Comparison of ENCODE assay signal across 12 mouse cellular contexts in genomic region chr9:27149836-27150235, GRCm38 (mm10). TPM values are rescaled to one million over a fixed set of nuclear protein-coding genes. Genes with fewer than 3 reads are reported as not detected.
DNase-seq lines count a peak whose midpoint lies in the region; ATAC-seq lines count a peak whose summit lies in the region.
"Had no signal": no experiment of that assay in that cellular context is flagged by ENCODE, and none has a peak within 500 bp of the region (broad histone marks: within the 10 kb centered on the region; RNA-seq: fewer than 3 reads in every experiment).

No protein-coding gene starts in this region.

- WGBS in embryonic facial prominence, embryonic 11.5 days, result 52% methylated on average over 9 of the region's 9 CpGs
- WGBS in embryonic facial prominence, embryonic 10.5 days, result 58% methylated on average over 9 of the region's 9 CpGs
- WGBS in hindbrain, embryonic 11.5 days, result 57% methylated on average over 9 of the region's 9 CpGs
- 37% methylated on average over 9 of the region's 9 CpGs for WGBS in hindbrain, embryonic 16.5 days
- 22% methylated on average over 9 of the region's 9 CpGs for WGBS in forebrain, embryonic 14.5 days
- 39% methylated on average over 9 of the region's 9 CpGs for WGBS in midbrain, embryonic 15.5 days

- H3K4me3 ChIP-seq in embryonic facial prominence, embryonic 11.5 days (ENCODE audit: low read depth, low read length), result no peak overlapping the region
- H3K4me3 ChIP-seq in embryonic facial prominence, embryonic 10.5 days, result no peak overlapping the region
- no peak overlapping the region for H3K4me3 ChIP-seq in hindbrain, embryonic 11.5 days (ENCODE audit: low read depth, low read length)
- H3K4me3 ChIP-seq in hindbrain, embryonic 16.5 days (ENCODE audit: low read length), result no peak overlapping the region
- no peak overlapping the region for H3K4me3 ChIP-seq in forebrain, embryonic 14.5 days (ENCODE audit: low read depth, low read length)
- H3K4me3 ChIP-seq in midbrain, embryonic 15.5 days, result no peak overlapping the region

- H3K36me3 ChIP-seq in embryonic facial prominence, embryonic 11.5 days (replicated peaks; ENCODE audit: control insufficient read depth, insufficient read depth, low read depth, low read length), result no peaks in the 10 kb centered on the region
- peaks cover 42% of the 10 kb centered on the region for H3K36me3 ChIP-seq in embryonic facial prominence, embryonic 10.5 days (replicated peaks)
- no peaks in the 10 kb centered on the region for H3K36me3 ChIP-seq in hindbrain, embryonic 11.5 days (ENCODE audit: control insufficient read depth, insufficient read depth, low read length)
- H3K36me3 ChIP-seq in hindbrain, embryonic 16.5 days (ENCODE audit: control insufficient read depth, insufficient read depth, low read length), result no peaks in the 10 kb centered on the region
- H3K36me3 ChIP-seq in forebrain, embryonic 14.5 days (ENCODE audit: control insufficient read depth, insufficient read depth, low read length), result 0 out of 2 replicates have a peak, but pooled peaks cover 13% of the 10 kb centered on the region
- H3K36me3 ChIP-seq in midbrain, embryonic 15.5 days (replicated peaks), result no peaks in the 10 kb centered on the region

- 0 out of 2 replicates have a peak overlapping the region, but pooled peaks have one; percentile 6 for H3K27ac ChIP-seq in embryonic facial prominence, embryonic 11.5 days (replicated peaks; ENCODE audit: low read depth, low read length)
- no peak overlapping the region for H3K27ac ChIP-seq in embryonic facial prominence, embryonic 10.5 days (replicated peaks)
- H3K27ac ChIP-seq in hindbrain, embryonic 11.5 days (ENCODE audit: low read depth, low read length), result no peak overlapping the region
- H3K27ac ChIP-seq in hindbrain, embryonic 16.5 days (ENCODE audit: low read depth, low read length), result no peak overlapping the region
- peak overlapping the region; percentile 68 for H3K27ac ChIP-seq in forebrain, embryonic 14.5 days (ENCODE audit: low read depth, low read length)
- H3K27ac ChIP-seq in midbrain, embryonic 15.5 days, result 0 out of 2 replicates have a peak overlapping the region, but pooled peaks have one; percentile 35
- H3K27ac ChIP-seq: liver, embryonic 14.5 days had no signal

- H3K27me3 ChIP-seq in embryonic facial prominence, embryonic 11.5 days (ENCODE audit: control insufficient read depth, insufficient read depth, low read length), result no peaks in the 10 kb centered on the region
- no peaks in the 10 kb centered on the region for H3K27me3 ChIP-seq in embryonic facial prominence, embryonic 10.5 days (replicated peaks; ENCODE audit: low read depth, poor library complexity, severe bottlenecking)
- no peaks in the 10 kb centered on the region for H3K27me3 ChIP-seq in hindbrain, embryonic 11.5 days (ENCODE audit: control insufficient read depth, insufficient read depth, low read length)
- H3K27me3 ChIP-seq in hindbrain, embryonic 16.5 days (replicated peaks; ENCODE audit: control insufficient read depth, insufficient read depth, low read length), result no peaks in the 10 kb centered on the region
- no peaks in the 10 kb centered on the region for H3K27me3 ChIP-seq in forebrain, embryonic 14.5 days (replicated peaks; ENCODE audit: control insufficient read depth, insufficient read depth, low read length)
- H3K27me3 ChIP-seq in midbrain, embryonic 15.5 days (replicated peaks), result no peaks in the 10 kb centered on the region

- H3K4me2 ChIP-seq in embryonic facial prominence, embryonic 11.5 days (ENCODE audit: low read depth, low read length), result no peak overlapping the region
- H3K4me2 ChIP-seq in hindbrain, embryonic 11.5 days (replicated peaks; ENCODE audit: low read depth, low read length), result peak overlapping the region; percentile 27; the same call in 1 of the 2 replicates
- H3K4me2 ChIP-seq in hindbrain, embryonic 16.5 days (ENCODE audit: low read length), result no peak overlapping the region
- peak overlapping the region; percentile 49 for H3K4me2 ChIP-seq in forebrain, embryonic 14.5 days (ENCODE audit: low read length)
- H3K4me2 ChIP-seq in midbrain, embryonic 15.5 days, result peak overlapping the region; percentile 12; the same call in 1 of the 2 replicates

- H3K9me3 ChIP-seq in embryonic facial prominence, embryonic 11.5 days (replicated peaks; ENCODE audit: control insufficient read depth, low read length), result no peaks in the 10 kb centered on the region
- no peaks in the 10 kb centered on the region for H3K9me3 ChIP-seq in embryonic facial prominence, embryonic 10.5 days
- no peaks in the 10 kb centered on the region for H3K9me3 ChIP-seq in hindbrain, embryonic 11.5 days (ENCODE audit: control insufficient read depth, low read length)
- H3K9me3 ChIP-seq in hindbrain, embryonic 16.5 days (ENCODE audit: control insufficient read depth, low read length), result no peaks in the 10 kb centered on the region
- H3K9me3 ChIP-seq in forebrain, embryonic 14.5 days (replicated peaks; ENCODE audit: control insufficient read depth, low read length), result no peaks in the 10 kb centered on the region
- H3K9me3 ChIP-seq in midbrain, embryonic 15.5 days, result no peaks in the 10 kb centered on the region

- no peak overlapping the region for H3K9ac ChIP-seq in embryonic facial prominence, embryonic 11.5 days (replicated peaks; ENCODE audit: low read length)
- H3K9ac ChIP-seq in hindbrain, embryonic 11.5 days (ENCODE audit: low read depth, low read length), result no peak overlapping the region
- no peak overlapping the region for H3K9ac ChIP-seq in hindbrain, embryonic 16.5 days (ENCODE audit: low read depth, low read length)
- H3K9ac ChIP-seq in forebrain, embryonic 14.5 days (ENCODE audit: low read length), result no peak overlapping the region
- H3K9ac ChIP-seq in midbrain, embryonic 15.5 days, result no peak overlapping the region
- H3K9ac ChIP-seq: liver, embryonic 14.5 days had no signal

- H3K4me1 ChIP-seq in embryonic facial prominence, embryonic 11.5 days (ENCODE audit: control insufficient read depth, insufficient read depth, low read length), result no peaks in the 10 kb centered on the region
- peaks cover 50% of the 10 kb centered on the region for H3K4me1 ChIP-seq in embryonic facial prominence, embryonic 10.5 days
- peaks cover 10% of the 10 kb centered on the region for H3K4me1 ChIP-seq in hindbrain, embryonic 11.5 days (replicated peaks; ENCODE audit: control insufficient read depth, insufficient read depth, low read length)
- peaks cover 23% of the 10 kb centered on the region for H3K4me1 ChIP-seq in hindbrain, embryonic 16.5 days (ENCODE audit: control insufficient read depth, insufficient read depth, low read depth, low read length)
- H3K4me1 ChIP-seq in forebrain, embryonic 14.5 days (ENCODE audit: control insufficient read depth, insufficient read depth, low read length), result peaks cover 39% of the 10 kb centered on the region
- peaks cover 57% of the 10 kb centered on the region for H3K4me1 ChIP-seq in midbrain, embryonic 15.5 days

- ATAC-seq in embryonic facial prominence, embryonic 11.5 days (replicated peaks; ENCODE audit: insufficient number of reproducible peaks, low FRiP score, low TSS enrichment, low read depth), result no peak
- ATAC-seq in hindbrain, embryonic 11.5 days (ENCODE audit: low FRiP score), result no peak
- no peak for ATAC-seq in hindbrain, embryonic 16.5 days
- ATAC-seq in forebrain, embryonic 14.5 days, result no peak
- no peak for ATAC-seq in midbrain, embryonic 15.5 days (replicated peaks)

- DNase-seq in embryonic facial prominence, embryonic 11.5 days (ENCODE audit: low spot score), result no peak
- DNase-seq in embryonic facial prominence, embryonic 10.5 days (ENCODE audit: low spot score), result no peak
- DNase-seq in hindbrain, embryonic 11.5 days (ENCODE audit: low spot score), result no peak
- DNase-seq in forebrain, embryonic 14.5 days (ENCODE audit: low spot score), result peak; percentile 5
- no peak for DNase-seq in adrenal gland, postnatal 36 days
- no peak for DNase-seq in kidney, adult 8-10 months
- DNase-seq: cerebellum, postnatal 36 days; spleen, adult 18-20 months had no signal

RNA-seq across cellular contexts. Expression of gene Jam3, which starts 5.4 kb away (rescaled TPM):
- 124 and 128 TPM in 2 replicates for polyA plus RNA-seq in embryonic facial prominence, embryonic 11.5 days (2014; fragmentation: Nextera tagmentation; extraction: Ambion mirVana)
- polyA plus RNA-seq in embryonic facial prominence, embryonic 10.5 days (2016; fragmentation: Nextera tagmentation; extraction: Ambion mirVana), result 100 and 111 TPM in 2 replicates
- 151 and 163 TPM in 2 replicates for polyA plus RNA-seq in hindbrain, embryonic 11.5 days (2014; fragmentation: Nextera tagmentation; extraction: Ambion mirVana)
- 43.0 and 49.9 TPM in 2 replicates for polyA plus RNA-seq in hindbrain, embryonic 16.5 days (2015; fragmentation: Nextera tagmentation; extraction: Ambion mirVana)
- polyA plus RNA-seq in forebrain, embryonic 14.5 days (2014; fragmentation: Nextera tagmentation; extraction: Ambion mirVana), result 66.6 and 72.1 TPM in 2 replicates
- 52.2 and 53.5 TPM in 2 replicates for polyA plus RNA-seq in midbrain, embryonic 15.5 days (2015; fragmentation: Nextera tagmentation; extraction: Ambion mirVana)
- total RNA-seq in adrenal gland, postnatal 36 days (2021), result 10 to 100 TPM; 37.9 to 43.2 TPM
- total RNA-seq: megakaryocyte, adult 5-6 weeks had no signal

Comparison
In these comparisons a context has a peak if more than half of its experiments do, and no peak if none do; other contexts are left out.
1. H3K27ac ChIP-seq: peak in embryonic facial prominence, embryonic 11.5 days (single experiment), forebrain, embryonic 14.5 days (single experiment) and midbrain, embryonic 15.5 days (single experiment); none in embryonic facial prominence, embryonic 10.5 days (single experiment), hindbrain, embryonic 11.5 days (single experiment) and hindbrain, embryonic 16.5 days (single experiment).
2. H3K4me2 ChIP-seq: peak in hindbrain, embryonic 11.5 days (single experiment), forebrain, embryonic 14.5 days (single experiment) and midbrain, embryonic 15.5 days (single experiment); none in embryonic facial prominence, embryonic 11.5 days (single experiment) and hindbrain, embryonic 16.5 days (single experiment).